Mouse (Mus musculus): ENCODE results near the gene Rab36. TPM values are rescaled to one million over a fixed set of nuclear protein-coding genes. Genes with fewer than 3 reads are reported as not detected.

The Rab36 gene
- polyA plus RNA-seq, 1 experiment, result 0.82 TPM

DNA sequence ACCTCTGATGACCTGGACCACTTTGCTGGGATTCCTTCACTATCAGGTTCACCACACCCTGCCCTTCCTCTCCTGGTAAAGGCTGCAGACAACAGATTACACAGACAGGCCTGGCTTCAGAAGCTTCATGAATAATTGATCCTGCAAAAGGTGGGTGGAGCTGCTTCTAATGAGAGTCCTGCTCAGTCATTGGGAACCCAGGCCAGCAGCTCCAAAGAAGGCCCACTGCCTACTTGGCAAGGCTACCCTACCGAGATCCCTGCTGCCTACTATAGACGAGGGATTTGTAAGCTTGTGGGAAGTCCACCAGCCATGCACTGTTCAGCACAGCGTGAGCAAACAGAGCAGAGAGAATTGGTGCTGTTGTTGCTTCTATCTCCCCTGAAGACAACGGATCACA is 19.4 kb downstream of the Rab36 start:
- H3K27ac ChIP-seq (ENCODE audit: insufficient read depth, low read depth, low read length), result no peak overlapping the region
- H3K4me1 ChIP-seq (ENCODE audit: control insufficient read depth, insufficient read depth, low read length), result peaks cover 2% of the 10 kb centered on the region
- no peak overlapping the region for H3K4me3 ChIP-seq (ENCODE audit: insufficient read depth, low read length)
- no peak for TF ChIP-seq POLR2A (IDR thresholded peaks at IDR 0.05; ENCODE audit: borderline replicate concordance, low read depth, low read length)

DNA sequence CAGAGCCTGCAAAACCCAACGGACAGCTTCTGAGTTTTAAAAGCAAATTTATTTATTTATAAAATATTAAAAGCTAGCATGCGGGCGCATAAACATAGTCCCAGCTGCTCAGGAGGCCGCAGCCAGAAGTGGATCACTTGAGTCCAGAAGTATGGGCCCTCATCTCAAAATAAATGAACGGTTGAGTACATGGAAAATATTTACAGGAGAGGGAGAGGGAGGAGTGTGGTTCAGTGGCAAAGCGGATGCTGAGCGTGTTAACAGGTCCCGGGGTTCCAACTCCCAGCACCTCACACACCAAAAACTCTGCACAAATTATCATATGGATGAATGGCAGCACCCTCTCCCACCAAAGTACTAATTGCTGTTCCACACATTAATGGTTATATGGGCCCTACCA is 21.5 kb downstream of the Rab36 start:
- H3K27ac ChIP-seq (ENCODE audit: insufficient read depth, low read depth, low read length), result no peak overlapping the region
- H3K4me3 ChIP-seq (ENCODE audit: insufficient read depth, low read length), result no peak overlapping the region
- peaks cover 2% of the 10 kb centered on the region for H3K4me1 ChIP-seq (ENCODE audit: control insufficient read depth, insufficient read depth, low read length)
- TF ChIP-seq CTCF (IDR thresholded peaks at IDR 0.05; ENCODE audit: low read depth, low read length) (no peak), POLR2A (IDR thresholded peaks at IDR 0.05; ENCODE audit: borderline replicate concordance, low read depth, low read length) (no peak)

DNA sequence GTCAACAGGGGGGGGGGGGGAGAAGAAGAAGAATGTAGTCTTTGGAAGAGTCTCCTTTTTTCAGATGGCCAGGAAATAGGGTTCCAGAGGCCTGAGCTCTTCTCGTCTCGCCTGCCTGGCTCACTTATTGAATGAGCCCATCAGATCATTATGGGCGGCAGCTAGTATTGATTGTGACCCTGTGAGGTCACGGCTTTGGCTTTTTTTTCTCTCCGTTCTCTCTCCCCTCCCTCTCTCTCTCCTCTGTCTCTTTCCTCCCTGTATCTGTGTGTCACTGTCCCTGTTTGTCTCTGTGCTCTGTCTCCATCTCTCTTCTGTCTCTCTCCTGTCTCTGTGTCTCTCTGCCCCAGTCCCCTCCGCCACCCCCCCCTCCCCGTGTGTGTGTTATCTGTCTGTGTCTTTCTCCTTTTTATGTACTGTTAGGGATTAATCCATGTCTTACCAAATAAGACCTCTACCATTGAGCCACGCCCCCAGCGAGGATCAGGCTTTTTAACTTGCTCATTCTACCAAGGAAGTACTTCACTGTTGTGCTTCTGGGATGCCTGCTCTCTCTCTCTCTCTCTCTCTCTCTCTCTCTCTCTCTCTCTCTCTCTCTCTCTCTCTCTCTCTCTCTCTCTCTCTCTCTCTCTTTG is 22.0 kb downstream of the Rab36 start:
- no peak for TF ChIP-seq CTCF (IDR thresholded peaks at IDR 0.05; ENCODE audit: low read depth, low read length)
- TF ChIP-seq POLR2A (IDR thresholded peaks at IDR 0.05; ENCODE audit: borderline replicate concordance, low read depth, low read length), result no peak
- Histone ChIP-seq H3K4me1 (ENCODE audit: control insufficient read depth, insufficient read depth, low read length) (peaks cover 2% of the 10 kb centered on the region), H3K4me3 (ENCODE audit: insufficient read depth, low read length) (no peak overlapping the region), H3K27ac (ENCODE audit: insufficient read depth, low read depth, low read length) (no peak overlapping the region)

DNA sequence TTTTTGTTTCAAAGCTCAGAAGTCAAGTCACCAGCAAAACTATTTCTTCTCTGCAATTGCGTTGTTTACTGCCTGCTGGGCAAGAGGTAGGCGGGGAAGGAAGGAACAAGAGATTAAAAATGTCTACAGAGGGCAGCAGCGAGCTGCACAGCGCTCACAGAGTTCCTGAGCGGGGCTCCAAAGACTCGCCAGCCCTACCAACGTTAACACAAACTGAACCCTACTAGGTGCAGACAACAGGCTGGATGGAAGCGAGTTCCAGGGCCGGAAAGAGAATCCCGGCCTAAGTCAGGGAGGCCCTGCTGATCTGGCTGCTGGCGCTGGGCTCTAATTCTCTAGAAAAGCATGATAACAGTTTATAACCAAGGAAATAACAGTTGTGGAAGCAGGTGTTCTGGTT is 22.5 kb downstream of the Rab36 start:
- Histone ChIP-seq H3K4me1 (ENCODE audit: control insufficient read depth, insufficient read depth, low read length) (peaks cover 2% of the 10 kb centered on the region), H3K27ac (ENCODE audit: insufficient read depth, low read depth, low read length) (no peak overlapping the region), H3K4me3 (ENCODE audit: insufficient read depth, low read length) (no peak overlapping the region)
- TF ChIP-seq POLR2A (IDR thresholded peaks at IDR 0.05; ENCODE audit: borderline replicate concordance, low read depth, low read length) (no peak), CTCF (IDR thresholded peaks at IDR 0.05; ENCODE audit: low read depth, low read length) (no peak; the same call in 1 of the 2 replicates)

DNA sequence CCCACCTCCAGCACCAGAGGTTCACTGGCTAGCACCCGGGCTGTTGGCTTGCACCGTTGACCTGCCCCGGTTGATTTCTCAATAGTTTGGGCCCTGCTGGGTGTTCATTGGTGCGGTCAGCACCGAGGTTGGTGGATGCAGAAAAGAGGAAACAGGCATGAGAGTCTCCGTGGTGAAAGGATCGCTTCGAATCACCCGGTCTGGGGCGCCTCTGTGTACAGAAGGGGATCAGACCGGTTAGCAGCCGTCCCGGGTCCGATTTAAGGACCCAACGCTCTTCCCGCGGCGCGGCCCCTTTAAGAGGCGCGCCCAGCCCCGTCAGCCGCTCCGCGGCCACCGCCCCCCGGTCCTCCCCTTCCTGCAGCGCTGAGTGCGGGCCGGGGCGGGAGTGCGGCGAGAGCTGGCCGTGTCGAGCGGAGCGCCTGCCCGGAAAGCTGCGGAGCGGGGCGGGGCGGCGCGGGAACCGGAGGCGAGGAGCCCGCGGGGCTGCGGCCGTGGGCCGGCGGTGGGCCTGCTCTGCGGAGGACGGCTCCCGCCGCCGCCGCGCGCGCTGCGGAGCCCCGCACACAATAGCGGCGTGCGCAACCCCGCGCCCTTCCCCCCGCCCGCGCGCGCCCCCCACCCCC is 23.5 kb downstream of the Rab36 start, which contains the start of gene Bcr:
Gene Bcr (plus strand): TSS at position 376 of the 626 bp plus-strand sequence.
- H3K4me1 ChIP-seq (ENCODE audit: control insufficient read depth, insufficient read depth, low read length), result peaks cover 2% of the 10 kb centered on the region
- TF ChIP-seq CTCF (IDR thresholded peaks at IDR 0.05; ENCODE audit: low read depth, low read length) (no peak), POLR2A (IDR thresholded peaks at IDR 0.05; ENCODE audit: borderline replicate concordance, low read depth, low read length) (no peak)
- peak within 1 kb of the TSS; percentile 40 for H3K4me3 ChIP-seq (ENCODE audit: insufficient read depth, low read length)
- no peak within 1 kb of the TSS for H3K27ac ChIP-seq (ENCODE audit: insufficient read depth, low read depth, low read length)

DNA sequence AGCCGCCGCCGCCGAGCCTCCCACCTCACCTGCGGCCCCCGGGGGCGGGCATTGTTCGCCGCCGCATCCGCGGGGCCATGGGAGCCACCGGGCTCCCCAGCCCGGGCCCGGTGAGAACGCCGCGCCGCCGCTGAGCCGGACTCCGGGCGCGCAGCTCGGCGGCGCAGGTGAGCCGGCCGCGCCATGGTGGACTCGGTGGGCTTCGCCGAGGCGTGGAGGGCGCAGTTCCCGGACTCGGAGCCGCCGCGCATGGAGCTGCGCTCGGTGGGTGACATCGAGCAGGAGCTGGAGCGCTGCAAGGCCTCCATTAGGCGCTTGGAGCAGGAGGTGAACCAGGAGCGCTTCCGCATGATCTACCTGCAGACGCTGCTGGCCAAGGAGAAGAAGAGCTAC is 24.0 kb downstream of the Rab36 start:
- TF ChIP-seq CTCF (IDR thresholded peaks at IDR 0.05; ENCODE audit: low read depth, low read length) (no peak), POLR2A (IDR thresholded peaks at IDR 0.05; ENCODE audit: borderline replicate concordance, low read depth, low read length) (no peak)
- H3K27ac ChIP-seq (ENCODE audit: insufficient read depth, low read depth, low read length), result no peak overlapping the region
- H3K4me1 ChIP-seq (ENCODE audit: control insufficient read depth, insufficient read depth, low read length), result peaks cover 2% of the 10 kb centered on the region
- peak overlapping the region; percentile 37 for H3K4me3 ChIP-seq (ENCODE audit: insufficient read depth, low read length)

DNA sequence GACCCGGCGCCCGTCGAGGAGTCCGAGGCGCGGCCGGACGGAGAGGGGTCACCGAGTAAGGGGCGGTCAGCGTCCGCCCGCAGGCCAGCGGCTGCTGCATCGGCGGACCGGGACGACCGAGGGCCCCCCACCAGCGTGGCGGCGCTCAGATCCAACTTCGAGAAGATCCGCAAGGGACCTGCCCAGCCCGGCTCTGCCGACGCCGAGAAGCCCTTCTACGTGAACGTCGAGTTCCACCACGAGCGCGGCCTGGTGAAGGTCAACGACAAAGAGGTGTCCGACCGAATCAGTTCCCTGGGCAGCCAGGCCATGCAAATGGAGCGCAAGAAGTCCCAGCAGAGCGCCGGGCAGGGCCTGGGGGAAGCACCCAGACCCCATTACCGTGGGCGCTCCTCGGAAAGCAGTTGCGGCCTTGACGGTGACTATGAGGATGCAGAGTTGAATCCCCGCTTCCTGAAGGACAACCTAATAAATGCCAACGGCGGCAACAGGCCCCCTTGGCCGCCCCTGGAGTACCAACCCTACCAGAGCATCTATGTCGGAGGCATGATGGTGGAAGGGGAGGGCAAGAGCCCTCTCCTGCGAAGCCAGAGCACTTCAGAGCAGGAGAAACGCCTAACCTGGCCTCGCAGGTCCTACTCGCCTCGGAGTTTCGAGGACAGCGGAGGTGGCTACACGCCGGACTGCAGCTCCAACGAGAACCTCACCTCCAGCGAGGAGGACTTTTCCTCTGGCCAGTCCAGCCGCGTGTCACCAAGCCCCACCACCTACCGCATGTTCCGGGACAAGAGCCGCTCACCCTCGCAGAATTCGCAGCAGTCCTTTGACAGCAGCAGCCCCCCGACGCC is 24.7 kb downstream of the Rab36 start:
- H3K4me3 ChIP-seq (ENCODE audit: insufficient read depth, low read length), result no peak overlapping the region
- peaks cover 2% of the 10 kb centered on the region for H3K4me1 ChIP-seq (ENCODE audit: control insufficient read depth, insufficient read depth, low read length)
- TF ChIP-seq CTCF (IDR thresholded peaks at IDR 0.05; ENCODE audit: low read depth, low read length), result no peak
- no peak overlapping the region for H3K27ac ChIP-seq (ENCODE audit: insufficient read depth, low read depth, low read length)

DNA sequence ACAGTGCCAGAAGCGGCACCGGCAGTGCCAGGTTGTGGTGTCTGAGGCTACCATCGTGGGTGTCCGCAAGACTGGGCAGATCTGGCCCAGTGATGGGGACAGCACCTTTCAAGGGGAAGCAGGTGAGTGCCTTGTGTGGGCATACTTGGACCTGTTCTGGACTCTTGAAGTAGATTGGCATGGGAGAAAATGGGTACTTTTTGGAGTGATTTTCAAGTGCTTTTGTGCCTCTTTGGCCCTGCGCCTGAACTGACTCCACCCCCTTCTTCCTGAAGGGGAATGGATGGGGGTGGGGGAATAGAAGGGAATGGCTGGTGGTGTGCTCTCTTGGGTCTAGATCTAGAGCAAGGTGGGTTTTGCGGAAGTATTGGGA is 25.3 kb downstream of the Rab36 start:
- TF ChIP-seq CTCF (IDR thresholded peaks at IDR 0.05; ENCODE audit: low read depth, low read length), result no peak
- TF ChIP-seq POLR2A (IDR thresholded peaks at IDR 0.05; ENCODE audit: borderline replicate concordance, low read depth, low read length), result no peak
- Histone ChIP-seq H3K4me1 (ENCODE audit: control insufficient read depth, insufficient read depth, low read length) (peaks cover 2% of the 10 kb centered on the region), H3K27ac (ENCODE audit: insufficient read depth, low read depth, low read length) (no peak overlapping the region), H3K4me3 (ENCODE audit: insufficient read depth, low read length) (no peak overlapping the region)

DNA sequence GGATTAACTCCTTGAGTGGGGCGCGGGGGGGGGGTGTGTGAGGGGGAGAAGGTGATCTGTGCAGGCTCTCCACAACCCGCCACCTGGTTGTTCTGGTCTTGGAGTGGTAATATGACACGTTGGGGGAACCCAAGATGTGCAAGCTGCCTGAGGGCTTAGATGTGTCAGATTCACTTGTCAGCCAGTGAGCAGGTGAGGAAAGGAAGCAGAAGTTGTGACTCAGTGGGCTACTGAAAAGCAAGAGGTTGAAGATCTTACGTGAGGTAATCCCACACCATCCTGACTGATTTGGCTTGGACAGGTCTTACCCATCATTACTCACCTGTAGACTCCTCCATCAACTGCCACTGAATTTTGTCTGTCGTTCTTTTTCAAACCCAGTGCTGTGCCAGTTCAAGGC is 25.8 kb downstream of the Rab36 start:
- peaks cover 2% of the 10 kb centered on the region for H3K4me1 ChIP-seq (ENCODE audit: control insufficient read depth, insufficient read depth, low read length)
- TF ChIP-seq CTCF (IDR thresholded peaks at IDR 0.05; ENCODE audit: low read depth, low read length) (no peak), POLR2A (IDR thresholded peaks at IDR 0.05; ENCODE audit: borderline replicate concordance, low read depth, low read length) (no peak)
- no peak overlapping the region for H3K4me3 ChIP-seq (ENCODE audit: insufficient read depth, low read length)

More for the DNA sequence above, 25.8 kb downstream of the Rab36 start:
- no peak overlapping the region for H3K27ac ChIP-seq (ENCODE audit: insufficient read depth, low read depth, low read length)

All from bone marrow macrophage, adult 2 months (primary cell).